ENCODE assay signal across 8 mouse cellular contexts in the genomic region with DNA sequence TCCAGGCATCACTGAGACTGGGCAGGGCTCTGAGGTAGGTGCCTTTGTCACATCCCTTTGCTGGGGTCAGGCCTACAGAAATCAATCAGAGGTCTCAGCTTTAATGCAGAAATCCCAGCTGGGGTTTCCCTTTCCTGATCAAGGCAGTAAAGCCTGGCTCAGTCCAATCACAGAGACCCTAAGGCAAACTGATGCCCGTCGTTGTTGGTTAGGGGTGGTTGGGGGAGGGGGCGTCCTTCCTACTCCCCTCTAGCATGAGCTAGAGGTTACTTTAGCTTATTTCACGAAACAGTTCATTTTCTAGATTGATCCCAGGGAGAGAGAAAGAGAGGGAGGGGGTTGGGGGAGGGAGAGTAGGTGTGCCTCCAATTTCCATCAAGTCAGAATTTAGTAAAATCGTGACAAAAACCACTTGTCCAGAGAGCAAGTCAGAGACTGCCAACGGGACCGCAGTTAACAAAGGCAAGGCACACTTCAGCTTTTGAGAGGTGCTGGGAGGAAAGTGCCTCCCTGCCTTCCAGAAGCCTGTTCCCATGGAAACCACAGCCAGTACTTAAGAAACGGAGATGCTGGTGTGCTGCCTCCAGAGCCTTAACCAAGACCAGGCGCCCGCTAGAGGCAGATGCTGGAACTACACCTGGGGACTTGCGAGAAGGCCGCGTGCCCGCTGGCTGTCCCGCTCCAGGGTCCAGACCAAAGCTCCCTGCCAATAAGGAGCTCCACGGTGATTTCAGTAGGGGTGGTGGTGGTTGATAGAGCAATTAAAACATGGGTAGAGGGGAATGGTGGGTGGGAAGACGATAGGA. TPM values are rescaled to one million over a fixed set of nuclear protein-coding genes. Genes with fewer than 3 reads are reported as not detected.
DNase-seq lines count a peak whose midpoint lies in the region; ATAC-seq lines count a peak whose summit lies in the region.

No protein-coding gene starts in this region.

- H3K9ac ChIP-seq in embryonic facial prominence, embryonic 11.5 days (replicated peaks; ENCODE audit: low read length): no peak overlapping the region
- no peak overlapping the region for H3K9ac ChIP-seq in kidney, embryonic 14.5 days (ENCODE audit: low read depth, low read length)
- no peak overlapping the region for H3K9ac ChIP-seq in limb, embryonic 13.5 days

- H3K4me1 ChIP-seq in embryonic facial prominence, embryonic 11.5 days (ENCODE audit: control insufficient read depth, insufficient read depth, low read length): no peaks in the 10 kb centered on the region
- H3K4me1 ChIP-seq in kidney, embryonic 14.5 days (ENCODE audit: control insufficient read depth, insufficient read depth, low read length): peaks cover 11% of the 10 kb centered on the region
- H3K4me1 ChIP-seq in limb, embryonic 13.5 days: peaks cover 18% of the 10 kb centered on the region

- 4% methylated on average over 17 of the region's 17 CpGs for WGBS in embryonic facial prominence, embryonic 11.5 days
- 7% methylated on average over 17 of the region's 17 CpGs for WGBS in kidney, embryonic 14.5 days
- 3% methylated on average over 17 of the region's 17 CpGs for WGBS in limb, embryonic 13.5 days

- peaks cover 9% of the 10 kb centered on the region for H3K27me3 ChIP-seq in embryonic facial prominence, embryonic 11.5 days (ENCODE audit: control insufficient read depth, insufficient read depth, low read length)
- peaks cover 10% of the 10 kb centered on the region for H3K27me3 ChIP-seq in kidney, embryonic 14.5 days (ENCODE audit: control insufficient read depth, insufficient read depth, low read length)
- H3K27me3 ChIP-seq in limb, embryonic 13.5 days: peaks cover 17% of the 10 kb centered on the region

- no peaks in the 10 kb centered on the region; the same call in 1 of the 2 replicates for H3K36me3 ChIP-seq in embryonic facial prominence, embryonic 11.5 days (replicated peaks; ENCODE audit: control insufficient read depth, insufficient read depth, low read depth, low read length)
- peaks cover 16% of the 10 kb centered on the region for H3K36me3 ChIP-seq in kidney, embryonic 14.5 days (ENCODE audit: control insufficient read depth, insufficient read depth, low read length)
- H3K36me3 ChIP-seq in limb, embryonic 13.5 days: peaks cover 26% of the 10 kb centered on the region

- H3K4me2 ChIP-seq in embryonic facial prominence, embryonic 11.5 days (ENCODE audit: low read depth, low read length): no peak overlapping the region
- no peak overlapping the region for H3K4me2 ChIP-seq in kidney, embryonic 14.5 days (replicated peaks; ENCODE audit: low read depth, low read length)
- H3K4me2 ChIP-seq in limb, embryonic 13.5 days (replicated peaks): peak overlapping the region; percentile 45

- H3K9me3 ChIP-seq in embryonic facial prominence, embryonic 11.5 days (replicated peaks; ENCODE audit: control insufficient read depth, low read length): no peaks in the 10 kb centered on the region
- no peaks in the 10 kb centered on the region for H3K9me3 ChIP-seq in kidney, embryonic 14.5 days (ENCODE audit: control insufficient read depth, low read length)
- H3K9me3 ChIP-seq in limb, embryonic 13.5 days: no peaks in the 10 kb centered on the region

- no peak overlapping the region for H3K4me3 ChIP-seq in embryonic facial prominence, embryonic 11.5 days (ENCODE audit: low read depth, low read length)
- no peak overlapping the region for H3K4me3 ChIP-seq in kidney, embryonic 14.5 days (ENCODE audit: low read length)
- H3K4me3 ChIP-seq in limb, embryonic 13.5 days: no peak overlapping the region

- no peak overlapping the region for H3K27ac ChIP-seq in embryonic facial prominence, embryonic 11.5 days (replicated peaks; ENCODE audit: low read depth, low read length)
- no peak overlapping the region for H3K27ac ChIP-seq in kidney, embryonic 14.5 days (ENCODE audit: low read depth, low read length)
- H3K27ac ChIP-seq in limb, embryonic 13.5 days: no peak overlapping the region; the same call in 1 of the 2 replicates

- peak; percentile 91 for DNase-seq in 416B (ENCODE audit: low read depth)
- peak; percentile 94 for DNase-seq in adrenal gland, postnatal 25 days
- peak; percentile 100 for DNase-seq in embryonic facial prominence, embryonic 11.5 days (ENCODE audit: low spot score)
- peak; percentile 87 to 98 for DNase-seq in heart, adult 18-20 months
- peak; percentile 94 for DNase-seq in naive thymus-derived CD4-positive, alpha-beta T cell, adult 2 months (ENCODE audit: low read depth)
- peak; percentile 92 to 99 for DNase-seq in spleen, postnatal 4 days (ENCODE audit: low spot score in 2 of 2)

- peak; percentile 60 for ATAC-seq in embryonic facial prominence, embryonic 11.5 days (replicated peaks; ENCODE audit: insufficient number of reproducible peaks, low FRiP score, low TSS enrichment, low read depth)
- ATAC-seq in kidney, embryonic 14.5 days (ENCODE audit: low FRiP score, low TSS enrichment): peak; percentile 45; the same call in 1 of the 2 replicates
- peak; percentile 68; the same call in 1 of the 2 replicates for ATAC-seq in limb, embryonic 13.5 days (ENCODE audit: low FRiP score, low read depth)

RNA-seq across cellular contexts. Expression of a gene that starts 16.8 kb away (rescaled TPM):
- total RNA-seq in adrenal gland, postnatal 25 days (2021): 228 and 255 TPM in 2 replicates
- 225 and 243 TPM in 2 replicates for polyA plus RNA-seq in embryonic facial prominence, embryonic 11.5 days (2014; fragmentation: Nextera tagmentation; extraction: Ambion mirVana)
- total RNA-seq in heart, adult 18-20 months (2021): 10 to 100 TPM; 90.5 to 94.6 TPM
- 228 and 265 TPM in 2 replicates for polyA plus RNA-seq in kidney, embryonic 14.5 days (2014; fragmentation: Nextera tagmentation; extraction: Ambion mirVana)
- polyA plus RNA-seq in limb, embryonic 13.5 days (2015; fragmentation: Nextera tagmentation; extraction: Ambion mirVana): 326 and 342 TPM in 2 replicates

RNA-seq across cellular contexts. Expression of a gene that starts 29.4 kb away (rescaled TPM):
- total RNA-seq in adrenal gland, postnatal 25 days (2021): 257 and 265 TPM in 2 replicates
- polyA plus RNA-seq in embryonic facial prominence, embryonic 11.5 days (2014; fragmentation: Nextera tagmentation; extraction: Ambion mirVana): 168 and 177 TPM in 2 replicates
- 10 to 100 TPM; 25.5 to 33.5 TPM for total RNA-seq in heart, adult 18-20 months (2021)
- 206 and 270 TPM in 2 replicates for polyA plus RNA-seq in kidney, embryonic 14.5 days (2014; fragmentation: Nextera tagmentation; extraction: Ambion mirVana)
- 202 and 212 TPM in 2 replicates for polyA plus RNA-seq in limb, embryonic 13.5 days (2015; fragmentation: Nextera tagmentation; extraction: Ambion mirVana)

RNA-seq across cellular contexts. Expression of a gene that starts 43.7 kb away (rescaled TPM):
- 334 and 362 TPM in 2 replicates for total RNA-seq in adrenal gland, postnatal 25 days (2021)
- polyA plus RNA-seq in embryonic facial prominence, embryonic 11.5 days (2014; fragmentation: Nextera tagmentation; extraction: Ambion mirVana): 32.8 and 34.1 TPM in 2 replicates
- 100 to 1,000 TPM; 214 to 237 TPM for total RNA-seq in heart, adult 18-20 months (2021)
- 66.4 and 84.7 TPM in 2 replicates for polyA plus RNA-seq in kidney, embryonic 14.5 days (2014; fragmentation: Nextera tagmentation; extraction: Ambion mirVana)
- polyA plus RNA-seq in limb, embryonic 13.5 days (2015; fragmentation: Nextera tagmentation; extraction: Ambion mirVana): 52.4 and 54.9 TPM in 2 replicates
